Mouse (Mus musculus) small intestine, adult 2 months (tissue): ENCODE results near the gene Slc35a5. TPM values are rescaled to one million over a fixed set of nuclear protein-coding genes. Genes with fewer than 3 reads are reported as not detected.

Source experiments
- H3K27ac ChIP-seq: fragments of 200-500 bp; 2 replicates; pipeline ENCODE4 v1.5.1; 2012; ENCODE audit warnings: low read depth, low read length, control low read depth, inconsistent platforms; ENCODE audit not compliant: insufficient read depth
- H3K27me3 ChIP-seq: fragments of 200-500 bp; 2 replicates; pipeline ENCODE4 v1.6.1; 2012; ENCODE audit warnings: mild to moderate bottlenecking, moderate library complexity, low read length, inconsistent platforms; ENCODE audit not compliant: control insufficient read depth, insufficient read depth
- H3K36me3 ChIP-seq: fragments of 200-500 bp; 2 replicates; pipeline ENCODE4 v1.6.1; 2012; ENCODE audit warnings: mild to moderate bottlenecking, low read length, control low read depth, inconsistent platforms; ENCODE audit not compliant: control insufficient read depth, insufficient read depth
- H3K4me1 ChIP-seq: fragments of 200-500 bp; 2 replicates; pipeline ENCODE4 v1.6.1; 2012; ENCODE audit warnings: low read length, inconsistent platforms, mixed read lengths; ENCODE audit not compliant: control insufficient read depth, insufficient read depth, insufficient read length
- H3K4me3 ChIP-seq: fragments of 200-500 bp; 2 replicates; pipeline ENCODE4 v1.5.1; 2012; ENCODE audit warnings: low read depth, mild to moderate bottlenecking, control low read depth, inconsistent platforms, low read length, moderate library complexity
- CTCF ChIP-seq: fragments of 200-500 bp; IDR thresholded peaks from 2 replicates; pipeline ENCODE4 v1.5.1; 2012; ENCODE audit warnings: low read depth, mild to moderate bottlenecking, control low read depth, inconsistent platforms, low read length, moderate library complexity, mixed read lengths; ENCODE audit not compliant: insufficient replicate concordance, insufficient read length; ENCODE audit errors: extremely low read depth
- POLR2A ChIP-seq: fragments of 200-500 bp; IDR thresholded peaks from 2 replicates; pipeline ENCODE4 v1.6.1; 2012; ENCODE audit warnings: low read depth, mild to moderate bottlenecking, control low read depth, inconsistent platforms, low read length, moderate library complexity
- WGBS: fragments of 180-500 bp; shearing (Covaris S2); methylation state at CpG from one replicate; pipeline ENCODE4 v1.1.7; 2018; 5-methylcytosine and 5-hydroxymethylcytosine counted together
- polyA plus RNA-seq: library from polyadenylated mRNA; depleted of rRNA; stranded (reverse); fragments of >200 nt; gene quantifications from 2 replicates; pipeline ENCODE4 v1.2.3, GENCODE M21; 2012

Gene Slc35a5
- polyA plus RNA-seq, 1 experiment: 11.4 TPM

DNA sequence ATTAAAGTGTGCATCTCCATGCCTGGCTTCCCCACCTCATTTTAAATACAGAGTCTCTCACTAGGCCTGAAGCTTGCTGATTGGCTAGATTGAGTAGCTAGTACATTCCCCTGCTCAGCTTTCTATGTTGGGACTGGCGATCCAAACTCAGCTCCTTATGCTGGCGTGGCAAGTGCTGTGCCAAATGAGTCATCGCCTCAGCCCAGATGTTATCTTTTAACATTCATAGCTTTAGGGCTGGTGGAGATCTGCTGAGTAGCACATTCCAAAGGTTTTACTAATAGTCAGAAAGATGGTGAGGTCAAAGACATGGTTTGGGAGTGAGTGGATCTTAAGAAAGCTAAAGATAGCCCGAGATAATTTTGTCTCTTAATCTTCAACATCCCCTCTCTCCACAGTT is 48.0 kb downstream of the Slc35a5 start:
- H3K27me3 ChIP-seq: no peaks in the 10 kb centered on the region
- WGBS: 26% methylated on average over 4 of the region's 4 CpGs
- H3K36me3 ChIP-seq: no peaks in the 10 kb centered on the region
- H3K4me1 ChIP-seq: peaks cover 2% of the 10 kb centered on the region; the same call in 1 of the 2 replicates
- H3K27ac ChIP-seq: no peak overlapping the region
- H3K4me3 ChIP-seq: no peak overlapping the region
- no peak for TF ChIP-seq POLR2A
- no peak for TF ChIP-seq CTCF

- no peaks in the 10 kb centered on the region for H3K36me3 ChIP-seq
- H3K4me3 ChIP-seq: no peak overlapping the region
- H3K27me3 ChIP-seq: no peaks in the 10 kb centered on the region
- H3K4me1 ChIP-seq: peaks cover 2% of the 10 kb centered on the region; the same call in 1 of the 2 replicates
- TF ChIP-seq POLR2A: no peak
- TF ChIP-seq CTCF: no peak
- no peak overlapping the region for H3K27ac ChIP-seq
- WGBS: 37% methylated on average over 5 of the region's 5 CpGs
These were observed 50.2 kb downstream of the Slc35a5 start for GRCm38 (mm10) chr16:45108203-45108878.

DNA sequence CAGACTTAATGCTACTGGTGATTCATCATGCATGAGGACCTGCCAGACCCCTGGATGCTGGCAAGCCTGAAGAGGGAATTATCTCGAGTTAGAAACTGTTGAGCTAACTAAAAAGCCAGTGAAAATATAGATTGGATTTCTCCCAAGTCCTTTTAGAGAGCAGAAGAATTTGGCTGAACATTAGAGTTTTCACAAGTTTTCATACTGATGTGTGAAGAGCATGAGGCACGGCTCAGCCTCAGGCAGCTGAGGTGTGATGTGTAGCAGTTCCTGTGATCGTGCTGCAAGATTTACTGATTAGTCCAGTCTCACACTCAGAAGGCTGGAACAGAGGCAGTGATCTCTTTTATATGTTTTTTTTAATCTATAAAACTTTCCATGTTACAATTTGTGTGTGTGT is 53.5 kb downstream of the Slc35a5 start:
- H3K4me1 ChIP-seq: no peaks in the 10 kb centered on the region
- H3K36me3 ChIP-seq: no peaks in the 10 kb centered on the region
- 64% methylated on average over 3 of the region's 3 CpGs for WGBS
- no peak overlapping the region for H3K27ac ChIP-seq
- no peak overlapping the region for H3K4me3 ChIP-seq
- TF ChIP-seq CTCF (no peak), POLR2A (no peak)
- H3K27me3 ChIP-seq: no peaks in the 10 kb centered on the region

DNA sequence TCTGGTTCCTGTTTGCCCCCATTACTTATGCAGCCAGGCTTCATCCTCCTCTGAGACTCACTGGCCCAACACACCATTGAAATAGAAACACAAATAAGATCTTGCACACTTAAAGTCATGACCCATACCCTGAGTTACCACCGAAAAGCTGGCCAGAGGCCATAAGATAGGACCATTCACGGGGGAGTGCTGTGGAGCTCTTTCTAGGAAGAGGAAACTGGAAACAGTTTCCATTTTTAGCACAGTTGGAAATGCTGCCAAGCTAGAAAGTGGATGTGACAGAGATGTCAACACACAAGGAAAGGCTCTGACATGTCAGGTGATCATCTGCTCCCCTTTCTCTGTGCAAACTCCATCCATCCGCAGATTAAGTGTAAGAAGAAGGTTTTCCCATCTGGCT is 57.6 kb downstream of the Slc35a5 start:
- H3K27ac ChIP-seq: no peak overlapping the region
- no peak overlapping the region for H3K4me3 ChIP-seq
- no peaks in the 10 kb centered on the region for H3K27me3 ChIP-seq
- TF ChIP-seq POLR2A (no peak), CTCF (no peak)
- no peaks in the 10 kb centered on the region for H3K4me1 ChIP-seq
- H3K36me3 ChIP-seq: no peaks in the 10 kb centered on the region
- 48% methylated on average over 3 of the region's 3 CpGs for WGBS

- Histone ChIP-seq H3K27me3 (no peaks in the 10 kb centered on the region), H3K36me3 (no peaks in the 10 kb centered on the region), H3K27ac (no peak overlapping the region), H3K4me1 (no peaks in the 10 kb centered on the region), H3K4me3 (no peak overlapping the region)
- TF ChIP-seq POLR2A (no peak), CTCF (no peak)
- WGBS: 68% methylated on average over 6 of the region's 6 CpGs
These were observed 59.7 kb downstream of the Slc35a5 start for GRCm38 (mm10) chr16:45098886-45099210.

DNA sequence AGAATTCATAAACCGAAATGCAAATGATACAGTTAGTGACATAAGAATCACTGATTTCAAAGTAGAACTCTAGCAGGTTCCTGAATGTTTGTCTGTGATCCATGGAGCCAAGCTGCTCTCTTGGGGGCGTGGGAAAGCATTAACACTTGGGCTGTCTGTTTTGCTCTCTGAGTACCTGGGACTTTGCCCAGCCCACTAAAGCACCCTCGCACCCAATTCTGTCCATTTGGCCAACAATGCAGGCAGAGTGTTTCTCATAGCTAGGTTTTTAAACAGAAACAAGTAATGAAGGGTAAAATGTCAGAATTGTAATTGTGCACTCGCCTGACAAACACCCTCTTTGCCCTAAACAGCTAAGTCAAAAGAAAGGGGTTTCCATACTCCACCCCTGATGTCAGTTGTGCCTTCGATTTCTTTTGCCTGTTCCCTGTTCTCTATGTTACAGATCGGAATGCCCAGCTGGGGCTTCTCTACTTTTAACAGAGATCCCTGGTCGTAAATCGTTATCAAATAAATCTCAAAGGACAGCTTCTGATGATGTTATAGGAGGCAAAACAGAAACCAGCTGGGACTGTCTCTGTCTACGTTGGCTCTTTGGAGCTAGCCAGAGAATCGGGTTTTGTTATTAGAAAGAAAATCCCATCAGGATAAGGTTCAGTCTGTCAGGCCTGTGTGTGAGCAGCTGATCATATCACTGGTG is 60.2 kb downstream of the Slc35a5 start:
- H3K36me3 ChIP-seq: no peaks in the 10 kb centered on the region
- WGBS: 60% methylated on average over 10 of the region's 10 CpGs
- TF ChIP-seq CTCF (no peak), POLR2A (no peak)
- H3K4me3 ChIP-seq: no peak overlapping the region
- H3K27ac ChIP-seq: no peak overlapping the region
- H3K27me3 ChIP-seq: no peaks in the 10 kb centered on the region
- H3K4me1 ChIP-seq: no peaks in the 10 kb centered on the region

DNA sequence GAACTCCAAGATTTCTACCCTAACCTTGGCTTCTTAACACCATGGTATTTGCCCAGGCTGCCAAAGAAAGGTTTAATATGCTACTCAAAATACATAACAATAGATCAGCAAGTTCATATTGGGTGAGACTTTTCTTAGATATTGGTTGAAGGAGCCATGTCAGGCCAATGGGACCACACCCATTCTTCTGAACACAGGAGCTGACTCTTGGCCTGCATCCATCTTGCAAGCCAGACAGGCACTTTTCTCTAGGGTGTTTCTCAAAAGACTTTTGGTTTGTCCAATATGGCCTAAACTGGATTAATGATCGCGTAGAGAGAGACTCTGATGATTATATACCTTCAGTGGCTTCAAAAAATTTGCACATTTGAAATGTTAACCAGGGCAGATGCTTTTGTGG is 61.0 kb downstream of the Slc35a5 start:
- Histone ChIP-seq H3K4me3 (no peak overlapping the region), H3K27me3 (no peaks in the 10 kb centered on the region), H3K36me3 (no peaks in the 10 kb centered on the region), H3K4me1 (no peaks in the 10 kb centered on the region), H3K27ac (no peak overlapping the region)
- no peak for TF ChIP-seq CTCF
- TF ChIP-seq POLR2A: no peak
- WGBS: 95% methylated on average over 2 of the region's 2 CpGs
